In genomic region chr9:114019012-114019762, GRCm38 (mm10) we compare ENCODE assay signal across 20 mouse cellular contexts. TPM values are rescaled to one million over a fixed set of nuclear protein-coding genes. Genes with fewer than 3 reads are reported as not detected.
"Had no signal": no experiment of that assay in that cellular context is flagged by ENCODE, and none has a peak within 500 bp of the region (broad histone marks: within the 10 kb centered on the region; RNA-seq: fewer than 3 reads in every experiment).

No protein-coding gene starts in this region.

- H3K27me3 ChIP-seq: midbrain, embryonic 12.5 days; midbrain, embryonic 15.5 days; neural tube, embryonic 13.5 days; stomach, embryonic 15.5 days had no signal

- H3K27ac ChIP-seq: kidney, postnatal 0 days; layer of hippocampus, adult 2 months; left cerebral cortex, adult 2 months; liver, embryonic 14.5 days; midbrain, embryonic 12.5 days; midbrain, embryonic 15.5 days; neural tube, embryonic 13.5 days; stomach, embryonic 15.5 days had no signal

- H3K4me1 ChIP-seq: midbrain, embryonic 12.5 days; midbrain, embryonic 15.5 days; neural tube, embryonic 13.5 days; stomach, embryonic 15.5 days had no signal

- H3K4me2 ChIP-seq: liver, embryonic 11.5 days; lung, embryonic 14.5 days; midbrain, embryonic 12.5 days; midbrain, embryonic 15.5 days; neural tube, embryonic 13.5 days; stomach, embryonic 15.5 days had no signal

- H3K36me3 ChIP-seq: midbrain, embryonic 12.5 days; midbrain, embryonic 15.5 days; stomach, embryonic 15.5 days had no signal

- H3K4me3 ChIP-seq: layer of hippocampus, adult 2 months; left cerebral cortex, adult 2 months; midbrain, embryonic 12.5 days; midbrain, embryonic 15.5 days; neural tube, embryonic 13.5 days; stomach, embryonic 15.5 days had no signal

- DNase-seq: kidney, adult 18-20 months; kidney, postnatal 25 days; layer of hippocampus, postnatal 36 days; liver, postnatal 0 days; lung, embryonic 14.5 days; retina, postnatal 1 day; right cerebral cortex, postnatal 25 days; spleen, adult 18-20 months; thymus, postnatal 25 days had no signal

RNA-seq across cellular contexts. Expression of gene Susd5, which starts 37.8 kb away (rescaled TPM):
- polyA plus RNA-seq: liver, postnatal 0 days; lung, postnatal 0 days; thymus, postnatal 0 days had no signal
